Mouse (Mus musculus) MN1 (cell line): ENCODE data around the gene Urb1.
A peak's percentile ranks its signal among the peaks of the same experiment; 100 is the strongest.

Experiments
- DNase-seq: peaks from one replicate; pipeline ENCODE4 v3.0.0-alpha.2; 2016; ENCODE audit warnings: low spot score

Urb1 gene

GRCm38 (mm10) chr16:90766919-90767454, 43.2 kb downstream of the Urb1 start:
- no peak for DNase-seq

GRCm38 (mm10) chr16:90765195-90765877, 44.9 kb downstream of the Urb1 start:
- DNase-seq = no peak

- no peak for DNase-seq
Measured at GRCm38 (mm10) chr16:90760515-90760914, 49.7 kb downstream of the Urb1 start.

- no peak for DNase-seq
Measured at GRCm38 (mm10) chr16:90759335-90759734, 50.9 kb downstream of the Urb1 start.

GRCm38 (mm10) chr16:90753386-90753941, 56.7 kb downstream of the Urb1 start:
- no peak for DNase-seq

GRCm38 (mm10) chr16:90748169-90748568, 62.0 kb downstream of the Urb1 start:
- no peak for DNase-seq

GRCm38 (mm10) chr16:90747143-90747542, 63.1 kb downstream of the Urb1 start:
- DNase-seq = no peak

GRCm38 (mm10) chr16:90738092-90738956, 71.9 kb downstream of the Urb1 start, which contains the start of gene Mrap:
TSS of gene Mrap (plus strand) at chr16:90738207.
- peak; percentile 35 for DNase-seq

GRCm38 (mm10) chr16:90736672-90737270, 73.4 kb downstream of the Urb1 start:
- no peak for DNase-seq

- no peak for DNase-seq
Measured at GRCm38 (mm10) chr16:90735611-90736010, 74.6 kb downstream of the Urb1 start.

- peak; percentile 96 for DNase-seq
Measured at GRCm38 (mm10) chr16:90727233-90728115, 82.7 kb downstream of the Urb1 start, which contains the start of gene Mis18a. TSS of gene Mis18a (minus strand) at chr16:90727404.

GRCm38 (mm10) chr16:90726600-90727227, 83.5 kb downstream of the Urb1 start:
- DNase-seq = peak; percentile 8

GRCm38 (mm10) chr16:90724051-90724450, 86.2 kb downstream of the Urb1 start:
- DNase-seq = no peak

- DNase-seq = peak; percentile 28
Measured at GRCm38 (mm10) chr16:90710313-90710712, 99.9 kb downstream of the Urb1 start.

- DNase-seq = peak; percentile 91
Measured at GRCm38 (mm10) chr16:90709711-90710289, 100.4 kb downstream of the Urb1 start.

GRCm38 (mm10) chr16:90706279-90706678, 103.9 kb downstream of the Urb1 start:
- no peak for DNase-seq

- DNase-seq = no peak
Measured at GRCm38 (mm10) chr16:90704161-90704825, 105.9 kb downstream of the Urb1 start.

- no peak for DNase-seq
Measured at GRCm38 (mm10) chr16:90703646-90704045, 106.6 kb downstream of the Urb1 start.

- DNase-seq = no peak
Measured at GRCm38 (mm10) chr16:90701541-90701940, 108.7 kb downstream of the Urb1 start.
